Mouse (Mus musculus) E14TG2a.4 (cell line): ENCODE measurements around the gene Lyz1.

ENCODE experiments used
- CTCF ChIP-seq: conservative IDR thresholded peaks from 2 replicates; pipeline ENCODE4 v1.5.1; 2014; ENCODE audit warnings: low read length
- NANOG ChIP-seq: IDR thresholded peaks from 2 replicates; pipeline ENCODE4 v1.6.1; 2014; ENCODE audit warnings: borderline replicate concordance, low read length, mixed read lengths
- POU5F1 ChIP-seq: IDR thresholded peaks from 2 replicates; pipeline ENCODE4 v1.6.1; 2014; ENCODE audit warnings: low read length, borderline replicate concordance

GRCm38 (mm10) chr10:117259870-117260269, 32.8 kb downstream of the Lyz1 start:
- no peak for TF ChIP-seq CTCF
- no peak for TF ChIP-seq POU5F1
- no peak for TF ChIP-seq NANOG
